Mouse (Mus musculus) forebrain, embryonic 12.5 days (tissue): Measurements from ENCODE around the gene Rbp7. TPM values are rescaled to one million over a fixed set of nuclear protein-coding genes. Genes with fewer than 3 reads are reported as not detected.
"Not testable (repeated sequence)": the region's sequence is repeated elsewhere in the genome, so short reads cannot be mapped to it uniquely, and the experiment has no call there.

Source experiments
- ATAC-seq: fragments of 200-750 bp; cut with Nextera tagmentation; 2 replicates; pipeline ENCODE4 v1.8.0; 2017; ENCODE audit warnings: moderate TSS enrichment; ENCODE audit not compliant: low FRiP score
- H3K27ac ChIP-seq: fragments of 300-500 bp; sonication (generic); 2 replicates; pipeline ENCODE4 v1.5.1; 2016; ENCODE audit warnings: mild to moderate bottlenecking
- H3K27me3 ChIP-seq: fragments of 300-500 bp; sonication (generic); 2 replicates; pipeline ENCODE4 v1.6.1; 2016; ENCODE audit warnings: mild to moderate bottlenecking
- H3K36me3 ChIP-seq: fragments of 300-500 bp; sonication (generic); replicated peaks from 2 replicates; pipeline ENCODE4 v1.6.1; 2016; ENCODE audit warnings: mild to moderate bottlenecking
- H3K4me1 ChIP-seq: fragments of 300-500 bp; sonication (generic); 2 replicates; pipeline ENCODE4 v1.6.1; 2016
- H3K4me2 ChIP-seq: fragments of 300-500 bp; sonication (generic); 2 replicates; pipeline ENCODE4 v1.6.1; 2016; ENCODE audit warnings: mild to moderate bottlenecking, moderate library complexity
- H3K4me3 ChIP-seq: fragments of 300-500 bp; sonication (generic); replicated peaks from 2 replicates; pipeline ENCODE4 v1.5.1; 2016; ENCODE audit warnings: mild to moderate bottlenecking
- H3K9ac ChIP-seq: fragments of 300-500 bp; sonication (generic); 2 replicates; pipeline ENCODE4 v1.6.1; 2016; ENCODE audit warnings: mild to moderate bottlenecking
- H3K9me3 ChIP-seq: fragments of 300-500 bp; sonication (generic); 2 replicates; pipeline ENCODE4 v1.6.1; 2016
- WGBS: fragments of 180-500 bp; shearing (Covaris S2); methylation state at CpG from one replicate; pipeline ENCODE4 v1.1.7; 2016; 5-methylcytosine and 5-hydroxymethylcytosine counted together
- polyA plus RNA-seq: library from polyadenylated mRNA; unstranded; fragments of >200 nt; fragmentation: Nextera tagmentation; extraction: Ambion mirVana; gene quantifications from 2 replicates; pipeline ENCODE4 v1.2.1, GENCODE M21; 2016

Rbp7 gene
- polyA plus RNA-seq, 1 experiment from 2014 or later = not detected

DNA sequence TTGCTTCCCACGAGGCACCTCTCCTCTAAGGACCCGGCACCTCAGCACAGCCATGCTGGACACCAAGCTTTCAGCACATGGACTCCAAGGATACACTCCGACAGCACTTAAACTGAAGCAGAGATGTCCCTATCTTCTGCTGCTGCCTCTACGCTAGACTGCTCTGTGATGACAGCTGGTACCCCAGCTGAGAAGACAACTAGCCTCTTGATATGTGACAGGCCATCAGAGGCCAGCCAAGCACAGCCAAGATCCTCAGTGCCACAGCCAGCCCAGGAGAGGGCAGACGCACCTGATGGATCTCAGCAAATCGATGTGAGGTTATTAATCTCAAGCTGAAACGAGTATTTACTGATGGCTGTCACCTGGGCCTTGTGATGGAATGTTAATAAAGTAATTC is 20.3 kb upstream of the Rbp7 start:
- H3K27me3 ChIP-seq = no peaks in the 10 kb centered on the region
- ATAC-seq = no peak

DNA sequence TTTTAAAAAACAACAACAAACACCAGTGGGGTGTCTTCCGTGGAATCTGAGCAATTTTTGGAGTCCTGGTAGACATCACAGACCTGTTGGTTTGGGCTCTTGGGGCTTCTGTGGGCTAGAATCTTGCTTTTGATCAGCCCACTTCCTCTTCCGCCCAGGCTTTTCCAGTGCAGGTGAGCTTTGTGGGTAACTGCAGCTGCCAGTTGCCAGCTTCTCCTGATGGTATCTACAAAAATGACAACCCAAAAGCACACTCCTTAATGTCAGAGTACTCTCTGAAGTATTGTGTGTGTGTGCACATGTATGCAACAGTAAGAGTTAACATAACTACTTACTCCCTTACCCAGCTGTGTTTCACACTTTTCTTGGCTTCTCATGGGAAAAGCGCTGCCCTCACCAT is 14.8 kb upstream of the Rbp7 start:
- no peak for ATAC-seq
- Histone ChIP-seq H3K4me3 (no peak overlapping the region), H3K27me3 (no peaks in the 10 kb centered on the region), H3K9me3 (no peaks in the 10 kb centered on the region), H3K4me1 (no peaks in the 10 kb centered on the region), H3K9ac (no peak overlapping the region), H3K4me2 (no peak overlapping the region), H3K27ac (no peak overlapping the region), H3K36me3 (peaks cover 51% of the 10 kb centered on the region)
- 94% methylated on average over 3 of the region's 3 CpGs for WGBS

More for the DNA sequence above, 20.3 kb upstream of the Rbp7 start:
- Histone ChIP-seq H3K36me3 (peaks cover 27% of the 10 kb centered on the region), H3K4me3 (no peak overlapping the region), H3K9me3 (no peaks in the 10 kb centered on the region), H3K9ac (no peak overlapping the region), H3K4me1 (no peaks in the 10 kb centered on the region), H3K4me2 (no peak overlapping the region), H3K27ac (no peak overlapping the region)
- WGBS = 84% methylated on average over 7 of the region's 7 CpGs

DNA sequence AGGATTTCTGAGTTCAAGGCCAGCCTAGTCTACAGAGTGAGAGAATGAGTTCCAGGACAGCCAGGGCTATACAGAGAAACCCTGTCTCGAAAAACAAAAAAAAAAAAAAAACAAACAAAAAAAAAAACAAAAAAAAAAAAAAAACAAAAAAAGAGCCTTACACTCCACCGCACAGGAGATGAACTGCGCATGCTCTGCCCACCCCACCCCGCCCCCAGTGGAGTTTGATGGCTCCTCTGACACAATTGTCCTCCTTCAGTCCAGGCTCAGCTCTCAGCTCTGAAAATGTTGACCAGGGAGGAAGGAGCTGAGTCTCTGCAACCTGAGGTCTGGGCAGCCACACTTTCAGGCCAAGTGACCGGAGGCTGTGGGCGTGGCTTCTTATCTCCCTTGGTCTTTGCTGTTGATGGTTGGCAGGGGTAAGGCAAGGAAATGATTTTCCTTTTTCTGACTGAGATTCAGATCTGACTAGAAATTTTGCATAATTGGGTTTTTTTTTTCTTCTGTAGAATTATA is 8.7 kb upstream of the Rbp7 start:
- Histone ChIP-seq H3K9ac (no peak overlapping the region), H3K36me3 (peaks cover 10% of the 10 kb centered on the region), H3K4me1 (no peaks in the 10 kb centered on the region), H3K27ac (no peak overlapping the region), H3K27me3 (no peaks in the 10 kb centered on the region), H3K9me3 (no peaks in the 10 kb centered on the region), H3K4me2 (no peak overlapping the region), H3K4me3 (no peak overlapping the region)
- WGBS = 77% methylated on average over 6 of the region's 6 CpGs
- ATAC-seq = no peak

DNA sequence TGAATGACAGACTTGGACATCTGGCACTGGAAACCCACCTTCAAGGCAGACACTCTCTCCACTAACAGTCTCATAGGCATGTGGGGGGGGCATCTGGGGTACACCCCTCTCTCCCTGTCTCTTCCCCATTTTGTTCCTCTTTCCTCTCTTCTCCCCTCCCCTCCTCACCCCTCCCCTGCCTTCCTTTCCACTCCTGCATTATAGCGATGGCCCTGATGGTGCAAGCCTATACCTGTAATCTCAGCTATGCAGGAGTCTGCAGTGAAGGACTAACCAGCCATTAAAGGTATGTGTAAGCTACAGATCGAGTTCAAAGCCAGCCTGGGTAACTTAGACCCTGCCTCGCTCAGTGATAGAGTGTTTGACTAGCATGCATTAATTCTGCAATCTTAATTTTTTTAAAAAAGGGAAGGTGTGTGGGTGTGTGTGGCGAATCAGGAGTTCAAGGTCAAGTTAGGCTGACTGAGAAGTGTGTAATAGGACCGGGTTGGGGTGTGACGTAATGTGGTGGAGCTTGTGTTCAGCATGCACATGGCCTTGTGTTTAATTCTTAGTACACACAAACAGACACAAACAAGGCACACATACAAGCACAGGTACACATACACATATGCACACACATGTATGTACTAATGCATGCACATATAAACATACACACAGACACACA is 7.7 kb upstream of the Rbp7 start:
- H3K4me3 ChIP-seq = no peak overlapping the region

DNA sequence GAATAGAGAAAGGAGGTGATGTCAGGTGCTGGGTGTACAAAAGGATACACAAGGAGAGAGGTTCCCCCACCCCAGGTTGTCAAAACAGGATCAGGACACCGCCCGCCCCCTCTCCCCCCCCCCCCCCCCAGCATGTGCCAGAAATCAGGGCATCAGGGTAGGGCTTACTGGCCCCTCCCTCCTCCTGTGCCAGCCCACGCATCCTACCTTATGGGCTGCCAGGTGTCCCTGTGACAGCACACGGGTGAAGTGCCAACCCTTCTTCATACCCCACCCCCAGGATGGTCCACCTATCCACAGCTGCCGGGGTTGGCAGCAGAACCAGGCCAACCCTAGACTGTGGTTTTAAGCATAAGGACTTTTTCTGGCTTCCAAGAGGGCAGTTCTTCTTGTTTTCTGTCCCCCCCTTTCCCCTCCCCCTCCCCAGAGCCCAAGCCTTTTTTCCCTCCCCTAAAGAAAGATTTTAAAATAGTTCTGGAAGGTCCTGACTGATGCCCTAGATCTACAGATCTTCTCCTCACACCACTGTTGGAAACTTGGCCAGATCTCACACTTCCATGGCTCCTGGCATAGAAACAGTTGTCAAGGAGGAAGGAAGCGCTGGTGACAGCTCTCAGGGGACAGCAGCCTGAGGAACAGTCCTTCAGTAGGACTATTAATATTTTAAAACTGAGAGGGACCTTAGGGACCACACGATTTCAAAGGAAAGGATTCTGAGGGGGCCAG is 7.0 kb upstream of the Rbp7 start:
- H3K9ac ChIP-seq = no peak overlapping the region
- H3K27ac ChIP-seq = no peak overlapping the region
- no peak overlapping the region for H3K4me3 ChIP-seq
- H3K4me1 ChIP-seq = no peaks in the 10 kb centered on the region
- 81% methylated on average over 3 of the region's 7 CpGs for WGBS
- no peaks in the 10 kb centered on the region for H3K9me3 ChIP-seq
- H3K27me3 ChIP-seq = no peaks in the 10 kb centered on the region
- 0 out of 2 replicates have a peak, but pooled peaks cover 3% of the 10 kb centered on the region for H3K36me3 ChIP-seq
- H3K4me2 ChIP-seq = no peak overlapping the region
- no peak for ATAC-seq

More for the DNA sequence above, 7.7 kb upstream of the Rbp7 start:
- ATAC-seq = no peak
- Histone ChIP-seq H3K36me3 (0 out of 2 replicates have a peak, but pooled peaks cover 3% of the 10 kb centered on the region), H3K4me1 (no peaks in the 10 kb centered on the region), H3K9ac (no peak overlapping the region), H3K27me3 (no peaks in the 10 kb centered on the region), H3K9me3 (no peaks in the 10 kb centered on the region), H3K27ac (no peak overlapping the region), H3K4me2 (no peak overlapping the region)
- 81% methylated on average over 6 of the region's 6 CpGs for WGBS

DNA sequence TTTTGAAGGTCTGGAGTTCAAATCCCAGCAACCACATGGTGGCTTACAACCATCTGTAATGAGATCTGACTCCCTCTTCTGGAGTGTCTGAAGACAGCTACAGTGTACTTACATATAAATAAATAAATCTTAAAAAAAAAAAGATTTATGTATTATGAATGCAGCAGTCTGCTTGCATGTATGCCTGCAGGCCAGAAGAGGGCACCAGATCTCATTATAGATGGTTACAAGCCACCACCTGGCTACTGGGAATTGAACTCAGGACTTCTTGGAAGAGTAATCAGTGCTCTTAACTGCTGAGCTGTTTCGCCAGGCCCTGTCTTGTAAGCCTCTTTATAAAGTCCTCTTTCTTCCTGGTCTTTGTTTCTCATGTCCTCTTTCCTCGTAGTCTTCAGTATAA is 5.7 kb upstream of the Rbp7 start:
- not testable (repeated sequence) for H3K9ac ChIP-seq, H3K36me3 ChIP-seq, H3K4me1 ChIP-seq, H3K9me3 ChIP-seq, H3K27ac ChIP-seq, H3K27me3 ChIP-seq, H3K4me3 ChIP-seq, H3K4me2 ChIP-seq, ATAC-seq
- WGBS = 86% methylated on average over 2 of the region's 2 CpGs

DNA sequence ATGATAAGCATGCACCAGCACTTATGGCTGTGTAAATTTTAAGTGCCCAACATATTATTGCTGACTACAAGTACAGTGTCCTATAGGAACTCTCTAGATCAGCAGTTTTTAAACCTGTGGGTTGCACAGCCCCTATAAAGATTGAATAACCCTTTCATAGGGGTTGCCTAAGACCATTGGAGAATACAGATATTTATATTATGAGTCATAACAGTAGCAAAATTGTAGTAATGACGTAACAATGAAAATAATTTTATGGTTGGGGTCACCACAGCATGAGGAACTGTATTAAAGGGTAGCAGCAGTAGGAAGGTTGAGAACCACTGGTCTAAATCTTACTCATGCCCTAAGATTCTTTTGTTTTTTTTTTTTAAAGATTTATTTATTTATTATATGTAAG is 4.6 kb upstream of the Rbp7 start:
- WGBS = 89% methylated on average over 1 of the region's 1 CpGs
- ATAC-seq = no peak
- no peaks in the 10 kb centered on the region for H3K9me3 ChIP-seq
- H3K9ac ChIP-seq = no peak overlapping the region
- no peaks in the 10 kb centered on the region for H3K27me3 ChIP-seq
- H3K27ac ChIP-seq = no peak overlapping the region
- H3K4me3 ChIP-seq = no peak overlapping the region
- no peaks in the 10 kb centered on the region for H3K36me3 ChIP-seq
- H3K4me2 ChIP-seq = no peak overlapping the region
- H3K4me1 ChIP-seq = no peaks in the 10 kb centered on the region

DNA sequence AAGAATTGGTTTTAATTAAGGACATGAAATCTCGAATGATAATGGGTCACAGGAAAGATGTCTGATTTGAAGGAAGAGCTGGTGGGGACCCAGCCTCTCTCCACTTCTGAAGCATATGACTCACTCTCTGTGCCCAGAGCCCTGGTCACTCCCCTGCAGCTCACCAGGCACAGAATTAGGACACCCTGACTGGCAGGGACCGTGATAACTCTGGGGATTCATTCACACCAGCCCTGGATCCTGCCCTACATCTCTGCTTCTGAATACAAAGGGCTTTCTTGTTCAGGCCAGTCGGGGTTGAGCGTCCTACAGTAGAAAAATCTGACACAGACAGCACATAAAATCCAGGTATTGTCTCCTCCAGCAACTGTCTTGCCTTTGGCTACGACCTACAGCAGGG is 3.7 kb upstream of the Rbp7 start:
- no peak for ATAC-seq
- no peaks in the 10 kb centered on the region for H3K27me3 ChIP-seq
- no peaks in the 10 kb centered on the region for H3K36me3 ChIP-seq
- no peak overlapping the region for H3K4me2 ChIP-seq
- WGBS = 68% methylated on average over 5 of the region's 5 CpGs
- H3K4me3 ChIP-seq = no peak overlapping the region
- H3K4me1 ChIP-seq = no peaks in the 10 kb centered on the region
- no peak overlapping the region for H3K27ac ChIP-seq
- H3K9ac ChIP-seq = no peak overlapping the region
- no peaks in the 10 kb centered on the region for H3K9me3 ChIP-seq

DNA sequence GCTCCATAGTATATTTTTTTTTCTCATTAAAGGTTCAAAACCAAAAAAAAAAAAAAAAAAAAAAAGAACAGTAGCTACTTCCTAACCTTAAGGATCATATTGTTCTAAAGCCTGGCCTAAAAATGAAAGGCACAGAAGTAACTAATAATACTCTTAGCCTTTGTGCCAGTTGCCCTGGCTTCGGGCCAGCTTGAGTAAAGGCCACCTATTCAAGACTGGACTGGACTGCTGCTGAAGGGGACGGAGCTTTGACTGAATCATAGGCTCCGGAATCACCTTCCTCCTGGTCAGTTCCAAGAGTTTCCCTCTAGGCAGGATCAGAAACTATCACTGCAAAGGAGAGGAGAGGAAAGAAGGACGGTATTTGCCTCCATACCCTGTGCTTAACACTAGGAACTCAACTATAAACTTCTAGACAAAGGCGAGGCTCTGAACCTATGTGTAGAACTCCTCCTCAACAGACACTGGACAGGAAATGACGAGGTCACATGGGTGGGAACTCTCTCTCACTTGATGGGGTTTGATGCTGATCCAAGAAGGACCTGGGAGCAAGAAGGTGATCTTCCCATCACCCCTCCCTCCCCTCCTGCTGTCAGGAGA is 3.2 kb upstream of the Rbp7 start:
- H3K9ac ChIP-seq = no peak overlapping the region
- H3K4me1 ChIP-seq = no peaks in the 10 kb centered on the region
- no peaks in the 10 kb centered on the region for H3K27me3 ChIP-seq
- 75% methylated on average over 6 of the region's 6 CpGs for WGBS
- H3K4me3 ChIP-seq = no peak overlapping the region
- no peak for ATAC-seq
- no peaks in the 10 kb centered on the region for H3K36me3 ChIP-seq
- no peak overlapping the region for H3K4me2 ChIP-seq
- H3K27ac ChIP-seq = no peak overlapping the region
- no peaks in the 10 kb centered on the region for H3K9me3 ChIP-seq

DNA sequence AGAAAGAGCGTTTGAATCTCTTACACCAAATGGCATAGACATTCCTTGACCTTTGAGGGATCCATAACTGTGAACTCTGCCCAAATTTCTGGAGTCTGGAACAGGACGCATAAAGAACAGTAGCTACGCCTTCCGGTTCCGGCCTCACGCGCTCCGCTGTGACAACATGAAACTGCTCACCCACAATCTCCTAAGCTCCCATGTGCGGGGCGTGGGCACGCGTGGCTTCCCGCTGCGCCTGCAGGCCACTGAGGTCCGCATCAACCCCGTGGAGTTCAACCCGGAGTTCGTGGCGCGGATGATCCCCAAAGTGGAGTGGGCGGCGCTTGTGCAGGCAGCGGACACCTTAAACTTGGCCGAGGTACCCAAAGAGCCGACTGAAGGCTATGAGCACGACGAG is 2.4 kb upstream of the Rbp7 start:
- H3K4me3 ChIP-seq, ATAC-seq, H3K27me3 ChIP-seq, H3K4me1 ChIP-seq, H3K27ac ChIP-seq, H3K4me2 ChIP-seq, H3K36me3 ChIP-seq, H3K9me3 ChIP-seq, H3K9ac ChIP-seq: not testable (repeated sequence)
- WGBS = 89% methylated on average over 27 of the region's 27 CpGs

DNA sequence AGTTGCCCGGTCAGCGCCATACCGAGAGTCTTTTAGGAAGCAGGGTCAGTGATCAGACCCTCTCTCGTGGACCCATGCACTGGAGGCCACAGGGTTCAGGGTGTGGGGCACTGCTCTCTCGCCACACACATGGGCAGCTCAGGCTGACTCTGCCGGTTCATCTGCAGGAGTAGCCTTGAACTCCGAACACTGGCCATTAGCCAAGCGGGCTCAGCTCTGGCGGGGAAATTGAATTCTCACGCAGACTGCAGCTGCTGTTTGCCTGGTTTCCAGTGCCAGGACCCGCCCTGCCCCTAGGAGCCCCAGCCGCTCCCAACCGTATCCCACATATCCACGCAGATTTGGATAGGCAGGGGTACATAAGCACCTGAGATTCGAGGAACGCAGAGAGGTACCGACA is 515 bp downstream of the Rbp7 start:
- ATAC-seq = no peak
- 0 out of 2 replicates have a peak overlapping the region, but pooled peaks have one; percentile 7 for H3K9ac ChIP-seq
- no peak overlapping the region for H3K27ac ChIP-seq
- H3K4me3 ChIP-seq = no peak overlapping the region
- no peaks in the 10 kb centered on the region for H3K9me3 ChIP-seq
- H3K4me1 ChIP-seq = no peaks in the 10 kb centered on the region
- no peaks in the 10 kb centered on the region for H3K27me3 ChIP-seq
- H3K36me3 ChIP-seq = no peaks in the 10 kb centered on the region
- 91% methylated on average over 17 of the region's 17 CpGs for WGBS
- no peak overlapping the region for H3K4me2 ChIP-seq

DNA sequence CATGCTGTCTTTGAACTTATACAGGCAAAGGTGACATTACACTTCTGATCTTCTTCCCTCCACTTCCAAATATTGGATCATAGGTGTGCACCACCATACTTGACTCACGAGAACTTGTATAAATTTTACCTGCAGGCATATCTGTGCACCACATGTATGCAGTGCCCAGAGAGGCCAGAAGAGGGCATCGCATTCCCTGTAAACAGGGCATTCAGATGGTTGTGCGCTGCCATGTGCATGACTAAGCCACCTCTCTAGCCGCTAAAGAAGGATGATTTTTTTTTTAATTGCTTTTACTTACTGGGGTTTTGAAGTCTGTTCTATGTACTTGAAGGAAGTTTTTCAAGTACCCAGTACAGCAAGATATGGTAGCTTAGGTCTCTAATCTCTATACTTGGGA is 1.1 kb downstream of the Rbp7 start:
- Histone ChIP-seq H3K9me3 (no peaks in the 10 kb centered on the region), H3K4me1 (no peaks in the 10 kb centered on the region), H3K9ac (no peak overlapping the region), H3K27me3 (no peaks in the 10 kb centered on the region), H3K4me3 (no peak overlapping the region), H3K4me2 (no peak overlapping the region), H3K27ac (no peak overlapping the region), H3K36me3 (no peaks in the 10 kb centered on the region)
- ATAC-seq = no peak
- WGBS = 85% methylated on average over 4 of the region's 4 CpGs
